Mouse (Mus musculus) heart, adult 9 months (tissue): ENCODE measurements at regions not wholly inside any gene's neighbourhood (a gene's known extent, or its start where the extent isn't known, plus 50 kb on each side); places are given as distances from the start of the nearest gene placed in this dataset.

Source experiments
- DNase-seq, 2 experiments: peaks; one replicate each; pipeline ENCODE4 v3.0.0; 2022; ENCODE audit warnings: low spot score in 2 of 2

GRCm38 (mm10) chr5:43422815-43423687 lies 92.3 kb upstream of the C1qtnf7 start:
- peak; percentile 50 to 78 for DNase-seq

GRCm38 (mm10) chr5:43424551-43425257 lies 90.6 kb upstream of the C1qtnf7 start:
- no peak for DNase-seq

- DNase-seq = no peak
Observed at GRCm38 (mm10) chr5:43433337-43433736, 82.0 kb upstream of the C1qtnf7 start.

GRCm38 (mm10) chr5:43439191-43439590 lies 76.1 kb upstream of the C1qtnf7 start:
- no peak for DNase-seq

GRCm38 (mm10) chr5:43441306-43441705 lies 74.0 kb upstream of the C1qtnf7 start:
- DNase-seq = peak; percentile 79 to 82

- DNase-seq = no peak
Observed at GRCm38 (mm10) chr5:43444582-43445214, 70.6 kb upstream of the C1qtnf7 start.

GRCm38 (mm10) chr5:43445620-43446019 lies 69.7 kb upstream of the C1qtnf7 start:
- DNase-seq = no peak

GRCm38 (mm10) chr5:43446295-43446694 lies 69.0 kb upstream of the C1qtnf7 start:
- DNase-seq = no peak

- peak; percentile 78 to 83 for DNase-seq
Observed at GRCm38 (mm10) chr5:43456018-43456417, 59.3 kb upstream of the C1qtnf7 start.

- DNase-seq = no peak
Observed at GRCm38 (mm10) chr5:43457725-43458124, 57.6 kb upstream of the C1qtnf7 start.

GRCm38 (mm10) chr5:43461987-43462715 lies 53.2 kb upstream of the C1qtnf7 start:
- DNase-seq = no peak
